ENCODE assay signal across 19 mouse cellular contexts in the genomic region with DNA sequence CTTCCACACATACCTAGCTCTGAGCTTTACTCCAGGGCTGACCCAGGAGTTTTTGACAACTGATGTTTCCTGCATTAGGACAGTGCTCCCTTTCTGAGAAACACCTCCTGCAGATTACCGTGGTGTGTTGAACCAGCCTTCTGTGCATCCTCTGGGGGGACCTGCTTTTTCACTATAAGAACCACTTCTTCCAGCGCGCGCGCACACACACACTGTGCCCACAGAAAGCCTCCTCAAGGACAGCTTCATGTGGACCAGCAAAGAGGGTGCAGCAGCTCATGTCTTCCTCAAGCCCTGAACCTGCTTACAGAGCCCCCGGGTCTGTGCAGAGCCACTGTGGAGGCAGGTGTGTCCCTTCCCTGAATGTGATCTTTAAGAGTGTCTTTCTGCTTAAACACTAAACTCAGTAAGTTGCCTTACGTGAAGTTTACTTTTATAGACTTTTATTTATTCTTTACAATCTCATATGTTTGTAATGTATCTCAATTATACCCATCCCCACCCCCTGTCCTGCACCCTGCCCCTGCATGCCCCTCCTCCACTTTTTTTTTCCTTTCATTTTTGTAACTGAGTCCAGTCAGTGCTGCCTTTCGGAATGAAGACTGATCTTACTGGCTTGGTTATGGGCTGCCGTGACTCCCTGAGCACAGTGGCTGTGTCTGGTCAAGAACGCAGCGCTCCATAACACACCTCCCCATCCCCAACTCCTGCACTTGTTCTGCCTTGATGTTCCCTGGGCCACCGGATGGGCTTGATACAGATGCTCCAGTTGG.
"Had no signal": no experiment of that assay in that cellular context is flagged by ENCODE, and none has a peak within 500 bp of the region (broad histone marks: within the 10 kb centered on the region; RNA-seq: fewer than 3 reads in every experiment).

No protein-coding gene starts in this region.

- H3K27me3 ChIP-seq: liver, embryonic 15.5 days; lung, embryonic 15.5 days; midbrain, embryonic 12.5 days; neural tube, embryonic 12.5 days; stomach, embryonic 15.5 days had no signal

- ATAC-seq: lung, postnatal 0 days; midbrain, embryonic 16.5 days had no signal

- H3K4me1 ChIP-seq: liver, embryonic 15.5 days had no signal

- H3K9me3 ChIP-seq: liver, embryonic 15.5 days; lung, embryonic 15.5 days; megakaryocyte, embryonic 14.5 days; midbrain, embryonic 12.5 days; neural tube, embryonic 12.5 days; stomach, embryonic 15.5 days had no signal

- H3K4me2 ChIP-seq: liver, embryonic 15.5 days; lung, embryonic 15.5 days; midbrain, embryonic 12.5 days; neural tube, embryonic 12.5 days; stomach, embryonic 15.5 days had no signal

- DNase-seq: liver, postnatal 0 days; lung, adult 2 months; lung, postnatal 14 days; lung, postnatal 36 days; midbrain, embryonic 14.5 days; right cerebral cortex, postnatal 14 days; thymus, adult 2 months; thymus, postnatal 25 days; thymus, postnatal 4 days had no signal

- H3K9ac ChIP-seq: liver, embryonic 15.5 days; liver, postnatal 0 days; lung, embryonic 15.5 days; neural tube, embryonic 12.5 days; stomach, embryonic 15.5 days had no signal

- H3K4me3 ChIP-seq: liver, embryonic 15.5 days; lung, embryonic 15.5 days; megakaryocyte, embryonic 14.5 days; midbrain, embryonic 12.5 days; neural tube, embryonic 12.5 days; stomach, embryonic 15.5 days had no signal

- H3K27ac ChIP-seq: liver, embryonic 15.5 days; lung, embryonic 15.5 days; macrophage; midbrain, embryonic 12.5 days; neural tube, embryonic 12.5 days; stomach, embryonic 15.5 days; stomach, postnatal 0 days had no signal
